Mouse (Mus musculus): Measurements from ENCODE around the gene 1600012H06Rik. TPM values are rescaled to one million over a fixed set of nuclear protein-coding genes. Genes with fewer than 3 reads are reported as not detected.
"Not testable (repeated sequence)": the region's sequence is repeated elsewhere in the genome, so short reads cannot be mapped to it uniquely, and the experiment has no call there.

Gene 1600012H06Rik
- total RNA-seq, 2 experiments from 2014 or later = 12.2 to 14.9 TPM

DNA sequence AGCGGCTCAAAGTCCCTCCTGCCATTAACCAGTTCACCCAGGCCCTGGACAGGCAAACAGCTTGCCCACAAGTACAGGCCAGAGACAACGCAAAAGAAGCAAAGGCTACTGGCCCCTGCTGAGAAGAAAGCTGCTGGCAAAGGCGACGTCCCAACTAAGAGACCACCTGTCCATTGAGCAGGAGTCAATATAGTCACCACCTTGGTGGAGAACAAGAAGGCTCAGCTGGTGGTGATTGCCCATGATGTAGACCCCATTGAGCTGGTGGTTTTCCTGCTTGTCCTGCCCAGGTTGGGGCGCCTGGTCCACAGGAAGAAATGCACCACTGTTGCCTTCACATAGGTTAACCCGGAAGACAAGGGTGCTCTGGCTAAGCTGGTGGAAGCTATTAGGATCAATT, 803 bp upstream of the 1600012H06Rik start:
- DNase-seq (ENCODE audit: low spot score in 2 of 2) = not testable (repeated sequence)

DNA sequence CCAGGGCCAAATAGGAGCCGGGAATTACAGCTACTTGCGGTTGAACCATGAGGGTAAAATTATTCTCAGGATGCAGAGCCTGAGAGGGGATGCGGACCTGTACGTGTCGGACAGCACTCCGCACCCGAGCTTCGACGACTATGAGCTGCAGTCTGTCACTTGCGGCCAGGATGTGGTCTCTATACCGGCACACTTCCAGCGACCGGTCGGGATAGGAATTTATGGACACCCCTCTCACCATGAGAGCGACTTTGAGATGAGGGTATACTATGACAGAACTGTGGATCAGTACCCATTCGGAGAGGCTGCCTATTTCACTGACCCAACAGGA, 710 bp downstream of the 1600012H06Rik start:
- no peak for DNase-seq (ENCODE audit: low spot score in 2 of 2)

DNA sequence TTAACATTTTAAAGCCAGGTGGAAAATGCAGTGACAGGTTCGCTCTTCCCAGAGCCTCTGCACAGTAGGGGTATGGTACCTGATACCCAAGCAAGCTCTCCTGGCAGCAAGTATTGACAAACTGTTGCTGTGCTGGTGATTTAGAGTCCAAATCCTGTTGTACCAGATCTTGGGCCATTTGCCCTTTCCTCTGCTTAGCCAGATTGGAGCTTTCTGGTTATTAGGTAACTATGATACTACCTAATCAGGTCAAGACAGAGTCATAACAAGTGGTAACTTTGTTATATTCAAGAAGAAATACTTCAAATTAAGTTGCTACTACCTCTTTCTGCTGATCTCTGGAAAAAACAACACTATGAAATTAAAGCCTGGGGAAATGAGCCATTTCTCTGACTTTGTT, 1.6 kb downstream of the 1600012H06Rik start:
- DNase-seq (ENCODE audit: low spot score in 2 of 2) = no peak

DNA sequence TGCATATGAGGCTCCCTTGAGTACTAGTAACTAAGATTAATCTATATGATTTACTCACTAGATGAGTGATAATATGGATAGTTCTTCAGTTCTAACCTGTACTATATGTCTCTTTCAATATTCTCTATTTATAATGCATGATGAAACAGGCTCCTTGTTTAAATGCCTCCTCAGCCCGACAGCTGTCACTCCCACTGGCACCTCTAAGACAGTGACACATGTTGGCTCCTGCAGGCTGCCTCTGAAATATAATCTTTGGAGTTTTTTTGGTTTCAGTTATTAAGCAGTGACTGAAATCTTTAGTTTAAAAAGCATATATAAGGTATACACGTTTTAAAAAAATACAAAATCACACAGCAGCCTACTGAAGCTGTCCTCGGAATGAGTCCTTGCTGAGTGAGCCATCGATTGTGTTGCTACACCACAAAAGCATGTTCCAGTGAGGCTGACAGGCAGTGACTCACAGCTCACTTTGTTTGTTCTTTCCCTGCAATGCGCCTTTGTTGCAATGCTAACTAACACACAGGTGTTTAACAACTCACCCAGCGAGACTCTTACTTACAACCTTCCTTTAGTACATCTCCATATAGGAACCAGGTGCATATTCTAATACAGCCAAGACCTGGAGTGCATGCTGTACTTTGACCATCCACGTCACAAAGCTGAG, 6.3 kb downstream of the 1600012H06Rik start:
- no peak for DNase-seq (ENCODE audit: low spot score in 2 of 2)

DNA sequence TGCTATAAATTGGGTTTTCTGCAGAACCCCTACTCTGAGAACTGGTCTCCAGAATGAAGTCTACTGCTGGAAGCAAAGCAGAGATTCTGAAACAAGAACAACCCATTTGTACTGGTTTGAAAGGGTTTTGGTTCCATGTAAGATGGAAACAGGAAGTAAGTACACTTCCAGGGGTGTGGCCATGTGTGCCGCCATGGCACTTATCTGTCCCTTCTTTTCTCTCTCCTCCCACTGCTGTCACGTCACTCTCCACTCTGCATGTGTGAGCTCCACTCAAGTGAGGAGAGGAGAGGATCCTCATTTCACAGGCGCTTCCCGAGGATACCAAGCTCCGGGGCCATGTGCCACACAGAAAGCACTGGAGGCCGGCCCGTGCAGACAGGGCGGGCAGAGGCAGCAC, 10.5 kb downstream of the 1600012H06Rik start:
- DNase-seq (ENCODE audit: low spot score in 2 of 2) = no peak

DNA sequence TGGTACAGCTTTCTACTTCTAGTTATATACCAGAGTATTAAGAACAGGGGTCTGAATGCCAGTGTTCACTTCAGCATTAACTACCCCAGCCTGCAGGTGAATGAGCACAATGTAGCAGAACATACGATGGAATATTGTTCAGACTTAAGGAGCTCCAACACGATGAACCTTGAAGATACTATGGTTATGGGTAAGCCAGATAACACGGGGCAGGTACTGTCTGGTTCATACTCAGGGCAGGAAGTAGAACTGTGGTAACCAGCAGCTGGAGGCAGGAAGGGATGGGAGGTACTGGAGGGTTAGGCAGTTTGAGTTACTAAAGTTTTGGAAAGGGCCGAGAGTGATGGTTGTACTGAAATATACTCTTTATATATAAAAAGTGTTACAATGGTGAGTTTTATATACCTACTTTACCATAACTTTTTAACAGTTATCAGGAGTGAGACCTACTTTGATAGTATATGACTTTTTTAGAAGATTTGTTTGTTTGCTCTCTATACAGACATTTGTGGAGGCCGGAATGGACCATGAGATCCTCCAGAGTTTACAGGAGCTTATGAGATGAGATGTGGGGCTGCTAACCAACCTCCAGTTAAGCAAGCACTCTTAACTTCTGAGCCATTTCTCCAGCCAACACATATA, 15.8 kb downstream of the 1600012H06Rik start:
- DNase-seq (ENCODE audit: low spot score in 2 of 2) = no peak

DNA sequence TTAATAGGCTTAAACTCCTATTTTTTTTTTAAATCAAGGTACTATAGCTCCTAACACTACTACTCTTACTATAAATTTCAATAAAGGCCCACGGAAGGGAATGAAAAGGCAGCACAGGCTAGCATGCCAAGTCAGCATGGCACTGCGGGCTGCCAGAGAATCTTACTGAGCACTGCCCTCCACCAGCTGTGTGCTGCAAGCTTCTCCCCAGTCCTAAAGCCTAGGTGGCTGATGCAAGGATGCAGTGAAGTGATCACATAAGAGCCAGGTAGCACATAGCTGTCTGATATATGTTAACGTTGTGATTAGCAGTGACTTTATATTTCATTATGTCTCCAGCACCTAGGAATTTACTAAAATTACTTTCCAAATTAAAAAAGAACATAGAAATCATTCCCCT, 17.0 kb downstream of the 1600012H06Rik start:
- no peak for DNase-seq (ENCODE audit: low spot score in 2 of 2)

DNA sequence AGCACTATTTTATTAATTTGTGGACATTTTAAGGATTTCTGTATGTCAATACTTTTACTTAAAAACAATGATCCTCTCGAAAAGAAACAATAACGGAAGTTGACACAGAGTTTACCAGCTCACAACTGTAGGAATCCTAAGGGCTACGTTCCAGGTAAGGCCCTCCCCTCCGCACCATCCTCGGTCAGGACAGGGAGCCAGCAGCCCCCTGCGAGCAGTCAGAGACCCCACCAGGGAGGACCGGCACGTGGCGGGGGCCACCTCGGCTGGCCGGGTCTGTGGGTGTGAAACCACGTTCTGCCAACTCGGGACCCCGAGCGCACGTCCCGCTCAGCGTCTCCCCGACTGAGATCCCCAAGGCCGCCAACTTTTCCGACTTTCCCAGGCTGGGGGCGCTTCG, 17.5 kb downstream of the 1600012H06Rik start:
- DNase-seq (ENCODE audit: low spot score in 2 of 2) = no peak

DNA sequence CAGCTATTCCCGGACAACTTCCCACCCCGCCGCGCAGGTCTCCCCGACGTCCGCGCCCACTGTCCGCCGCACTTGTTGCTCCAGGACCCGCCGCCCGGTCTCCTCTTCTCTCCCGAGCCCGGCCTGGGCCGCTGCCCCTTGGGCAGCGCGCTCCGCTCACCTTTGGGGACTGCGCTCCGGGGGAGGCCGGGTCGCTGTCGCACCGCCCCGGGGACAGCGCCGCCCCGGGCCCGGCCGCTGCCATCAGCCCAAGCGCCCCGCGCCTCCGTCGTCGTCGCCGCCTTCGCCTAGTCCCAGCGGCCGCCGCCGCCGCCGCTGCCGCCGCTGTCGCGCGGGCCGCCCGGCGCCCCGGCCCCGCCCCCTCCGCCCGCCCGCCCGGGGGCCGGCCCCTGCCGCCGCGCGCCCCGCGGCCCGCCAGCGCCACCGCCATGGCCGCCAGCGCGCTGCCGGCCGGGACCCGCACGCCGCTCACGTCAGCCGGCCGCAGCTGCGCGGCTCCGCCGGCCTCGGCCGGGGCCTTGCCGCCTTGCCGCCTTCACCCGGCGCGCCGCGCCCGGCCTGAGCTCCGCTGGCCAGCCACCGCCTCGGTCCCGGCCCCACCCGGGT, 18.1 kb downstream of the 1600012H06Rik start, which contains the start of gene Phf10:
Gene Phf10 (minus strand): TSS at position 323 of the 606 bp plus-strand sequence.
- DNase-seq (ENCODE audit: low spot score in 2 of 2) = peak in 1 of 2 experiments; percentile 27

DNA sequence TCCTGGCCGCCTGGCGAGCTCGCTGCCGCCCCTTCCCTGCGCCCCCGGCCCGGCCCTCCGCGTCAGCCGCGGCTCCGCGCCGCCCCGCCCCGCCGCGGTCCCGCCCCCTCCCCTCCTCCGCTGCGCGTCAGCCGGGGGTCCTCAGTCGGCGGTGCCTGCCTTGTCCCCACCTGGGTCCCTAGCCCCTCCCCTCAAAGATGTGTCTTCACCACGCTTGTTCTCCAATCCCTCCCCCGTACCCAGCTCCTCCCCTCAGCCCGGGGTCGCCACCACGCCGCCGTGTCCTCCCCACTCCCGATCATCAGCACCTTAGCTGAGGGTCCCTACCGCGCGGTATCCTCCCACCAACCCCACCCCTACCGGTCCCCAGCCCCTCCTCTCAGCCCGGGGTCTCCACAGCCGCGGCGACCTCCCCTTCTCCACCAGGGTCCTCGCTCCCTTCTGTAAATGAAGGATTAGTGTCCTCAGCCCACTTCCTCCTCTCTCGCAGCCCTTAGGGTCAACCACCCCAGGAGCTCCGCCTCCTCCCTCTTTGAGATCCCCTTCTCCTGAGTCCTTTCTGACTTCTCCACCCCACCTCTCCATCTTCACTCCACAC, 18.7 kb downstream of the 1600012H06Rik start:
- not testable (repeated sequence) for DNase-seq (ENCODE audit: low spot score in 2 of 2)

DNA sequence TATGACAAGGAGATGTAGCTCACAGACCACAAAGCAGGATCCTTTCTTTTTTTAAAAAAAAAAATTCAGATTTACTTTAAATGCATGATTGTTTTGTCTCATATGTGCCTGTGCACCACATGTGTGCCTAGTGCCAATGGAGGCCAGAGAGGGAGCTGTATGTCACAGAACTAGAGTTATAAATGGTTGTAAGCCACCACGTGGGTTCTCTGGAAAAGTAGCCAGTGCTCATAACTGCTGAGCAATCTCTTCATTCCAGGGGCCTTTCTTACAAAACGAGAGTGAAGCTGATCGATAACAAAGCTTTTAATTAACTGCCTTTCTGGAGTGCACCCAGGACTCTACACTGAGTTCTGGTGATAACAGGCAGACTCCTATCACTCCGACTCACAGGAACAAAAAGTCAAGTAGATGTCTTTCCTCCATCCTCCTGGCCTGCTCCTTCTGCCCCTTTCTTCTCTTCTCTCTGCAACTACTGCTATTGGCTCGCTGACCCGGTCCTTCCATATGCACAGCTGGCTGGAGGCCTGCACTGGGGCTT, 25.5 kb downstream of the 1600012H06Rik start:
- not testable (repeated sequence) for DNase-seq (ENCODE audit: low spot score in 2 of 2)

DNA sequence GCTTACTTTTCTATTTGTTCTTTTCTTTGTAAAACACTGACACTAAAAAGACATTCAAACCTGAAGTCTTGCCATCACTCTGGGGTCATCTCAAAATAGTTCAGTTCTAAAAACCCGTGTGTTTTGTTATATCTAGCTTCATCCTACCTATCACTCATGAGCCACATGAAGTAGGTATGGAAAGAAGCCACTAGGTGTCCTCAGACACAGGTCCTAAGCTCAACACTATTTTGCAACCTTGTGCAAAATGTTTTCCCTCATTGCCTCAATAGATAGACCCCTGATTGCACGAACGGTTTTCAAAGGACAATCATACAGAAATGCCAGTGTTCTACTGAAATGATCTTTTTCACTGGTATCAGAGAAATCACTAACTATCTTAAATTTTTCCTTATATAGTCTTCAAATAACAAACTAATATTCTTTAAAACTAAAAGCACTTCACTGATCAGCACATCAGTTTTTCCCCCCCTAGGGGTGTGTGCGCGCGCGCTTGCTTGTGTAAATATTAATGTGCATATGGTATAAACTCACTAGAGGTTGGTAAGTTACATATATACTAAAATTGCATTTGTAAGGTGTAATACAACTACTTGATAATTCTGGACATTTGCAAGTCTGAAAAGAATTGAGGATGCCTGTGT, 34.9 kb downstream of the 1600012H06Rik start:
- not testable (repeated sequence) for DNase-seq (ENCODE audit: low spot score in 2 of 2)

DNA sequence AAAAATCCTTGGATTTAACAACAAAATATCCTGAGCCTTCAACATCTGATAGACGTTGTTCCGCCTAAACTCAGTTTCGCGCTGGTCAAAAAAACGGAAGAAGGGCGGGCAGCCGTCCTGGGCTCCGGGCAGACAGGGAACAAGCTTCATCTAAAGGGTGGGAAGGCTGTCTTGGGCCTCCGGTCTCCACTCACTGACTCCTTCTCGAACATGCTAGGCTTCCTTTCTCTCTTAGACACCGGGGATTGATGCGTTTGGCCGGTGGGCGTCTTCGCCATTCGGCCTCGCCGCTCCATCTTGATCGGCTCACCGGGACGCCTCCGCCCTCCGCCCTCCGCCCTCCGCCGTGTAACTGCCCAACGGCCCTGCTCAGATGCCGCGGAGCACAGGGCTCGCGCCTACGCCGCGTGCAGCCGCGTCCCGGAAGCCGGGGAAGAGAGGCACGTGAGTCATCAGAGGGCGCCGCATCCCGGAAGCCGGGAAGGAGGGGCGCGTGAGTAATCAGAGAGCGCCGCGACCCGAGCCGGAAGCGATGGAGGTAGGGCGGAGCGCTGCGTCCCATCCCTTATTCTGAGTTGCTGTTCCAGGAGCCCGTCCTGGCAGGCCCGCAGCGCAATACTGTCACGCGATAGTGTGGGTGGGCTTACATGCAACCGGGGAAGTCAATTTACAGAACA, 35.5 kb downstream of the 1600012H06Rik start, which contains the start of the genes 9030025P20Rik and Gm3417:
Gene 9030025P20Rik (plus strand): TSS at position 107 of the 677 bp plus-strand sequence.
Gene Gm3417 (minus strand): TSS at position 429 of the 677 bp plus-strand sequence.
- DNase-seq (ENCODE audit: low spot score in 2 of 2) = not testable (repeated sequence)

DNA sequence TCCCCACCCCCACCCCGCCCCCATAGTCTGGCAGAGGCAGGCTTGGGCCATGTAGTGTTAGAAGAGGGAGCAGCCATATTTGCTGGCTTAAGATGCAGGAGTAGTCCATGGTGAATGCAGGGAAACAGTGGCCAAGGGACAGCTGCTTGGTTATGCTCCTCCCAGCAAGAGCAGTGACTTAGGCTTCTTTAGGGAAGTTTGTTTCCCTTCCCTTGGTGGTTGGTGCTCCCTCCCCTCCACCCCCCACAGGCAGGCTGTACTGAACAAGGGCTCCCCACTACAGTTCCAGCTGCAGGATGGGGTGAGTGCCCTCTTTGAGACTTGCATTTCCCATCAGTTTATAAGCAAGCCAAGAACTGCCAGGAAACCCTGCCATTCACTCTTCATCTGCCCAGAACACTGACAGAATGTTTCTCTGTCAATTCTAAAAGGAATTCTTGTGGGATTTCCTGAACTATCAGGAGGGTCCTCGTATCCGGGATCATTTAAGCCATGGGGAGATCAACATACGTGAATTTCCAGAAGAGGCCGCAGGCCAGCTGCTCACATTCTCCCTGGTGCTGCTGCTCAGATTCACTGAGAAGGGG, 47.2 kb downstream of the 1600012H06Rik start:
- peak in 1 of 2 experiments; percentile 8 for DNase-seq (ENCODE audit: low spot score in 2 of 2)

DNA sequence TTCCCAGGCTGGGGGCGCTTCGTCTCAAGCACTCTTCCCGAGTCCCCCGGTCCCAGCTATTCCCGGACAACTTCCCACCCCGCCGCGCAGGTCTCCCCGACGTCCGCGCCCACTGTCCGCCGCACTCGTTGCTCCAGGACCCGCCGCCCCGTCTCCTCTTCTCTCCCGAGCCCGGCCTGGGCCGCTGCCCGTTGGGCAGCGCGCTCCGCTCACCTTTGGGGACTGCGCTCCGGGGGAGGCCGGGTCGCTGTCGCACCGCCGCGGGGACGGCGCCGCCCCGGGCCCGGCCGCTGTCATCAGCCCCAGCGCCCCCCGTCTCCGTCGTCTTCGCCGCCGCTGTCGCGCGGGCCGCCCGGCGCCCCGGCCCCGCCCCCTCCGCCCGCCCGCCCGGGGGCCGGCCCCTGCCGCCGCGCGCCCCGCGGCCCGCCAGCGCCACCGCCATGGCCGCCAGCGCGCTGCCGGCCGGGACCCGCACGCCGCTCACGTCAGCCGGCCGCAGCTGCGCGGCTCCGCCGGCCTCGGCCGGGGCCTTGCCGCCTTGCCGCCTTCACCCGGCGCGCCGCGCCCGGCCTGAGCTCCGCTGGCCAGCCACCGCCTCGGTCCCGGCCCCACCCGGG, 49.6 kb downstream of the 1600012H06Rik start:
- DNase-seq (ENCODE audit: low spot score in 2 of 2) = not testable (repeated sequence)

DNA sequence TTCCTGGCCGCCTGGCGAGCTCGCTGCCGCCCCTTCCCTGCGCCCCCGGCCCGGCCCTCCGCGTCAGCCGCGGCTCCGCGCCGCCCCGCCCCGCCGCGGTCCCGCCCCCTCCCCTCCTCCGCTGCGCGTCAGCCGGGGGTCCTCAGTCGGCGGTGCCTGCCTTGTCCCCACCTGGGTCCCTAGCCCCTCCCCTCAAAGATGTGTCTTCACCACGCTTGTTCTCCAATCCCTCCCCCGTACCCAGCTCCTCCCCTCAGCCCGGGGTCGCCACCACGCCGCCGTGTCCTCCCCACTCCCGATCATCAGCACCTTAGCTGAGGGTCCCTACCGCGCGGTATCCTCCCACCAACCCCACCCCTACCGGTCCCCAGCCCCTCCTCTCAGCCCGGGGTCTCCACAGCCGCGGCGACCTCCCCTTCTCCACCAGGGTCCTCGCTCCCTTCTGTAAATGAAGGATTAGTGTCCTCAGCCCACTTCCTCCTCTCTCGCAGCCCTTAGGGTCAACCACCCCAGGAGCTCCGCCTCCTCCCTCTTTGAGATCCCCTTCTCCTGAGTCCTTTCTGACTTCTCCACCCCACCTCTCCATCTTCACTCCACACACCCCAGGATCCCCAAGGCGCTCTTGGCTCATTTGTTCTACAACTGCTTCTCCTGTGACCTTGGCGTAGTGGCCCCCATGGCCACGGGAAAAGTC, 50.3 kb downstream of the 1600012H06Rik start:
- not testable (repeated sequence) for DNase-seq (ENCODE audit: low spot score in 2 of 2)

DNA sequence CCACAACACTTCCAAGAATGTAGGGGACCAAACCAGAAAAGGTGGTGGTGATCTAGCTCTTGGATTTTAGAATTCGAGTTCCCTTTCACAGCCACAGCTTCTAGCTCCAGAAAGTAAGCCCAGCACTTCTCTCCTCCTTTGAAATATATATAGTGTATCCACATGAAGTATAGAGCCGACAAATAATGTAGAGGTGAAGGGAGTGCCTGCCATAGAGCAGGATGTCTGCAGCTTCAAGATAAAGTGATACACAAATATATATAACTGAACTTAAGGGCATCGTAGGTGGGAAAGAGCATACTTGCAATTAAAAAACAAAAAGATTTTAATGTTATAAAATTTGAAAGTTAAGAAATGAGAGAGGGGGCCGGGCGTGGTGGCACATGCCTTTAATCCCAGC, 51.2 kb downstream of the 1600012H06Rik start:
- DNase-seq (ENCODE audit: low spot score in 2 of 2) = not testable (repeated sequence)

DNA sequence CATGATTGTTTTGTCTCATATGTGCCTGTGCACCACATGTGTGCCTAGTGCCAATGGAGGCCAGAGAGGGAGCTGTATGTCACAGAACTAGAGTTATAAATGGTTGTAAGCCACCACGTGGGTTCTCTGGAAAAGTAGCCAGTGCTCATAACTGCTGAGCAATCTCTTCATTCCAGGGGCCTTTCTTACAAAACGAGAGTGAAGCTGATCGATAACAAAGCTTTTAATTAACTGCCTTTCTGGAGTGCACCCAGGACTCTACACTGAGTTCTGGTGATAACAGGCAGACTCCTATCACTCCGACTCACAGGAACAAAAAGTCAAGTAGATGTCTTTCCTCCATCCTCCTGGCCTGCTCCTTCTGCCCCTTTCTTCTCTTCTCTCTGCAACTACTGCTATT, 57.1 kb downstream of the 1600012H06Rik start:
- not testable (repeated sequence) for DNase-seq (ENCODE audit: low spot score in 2 of 2)

DNA sequence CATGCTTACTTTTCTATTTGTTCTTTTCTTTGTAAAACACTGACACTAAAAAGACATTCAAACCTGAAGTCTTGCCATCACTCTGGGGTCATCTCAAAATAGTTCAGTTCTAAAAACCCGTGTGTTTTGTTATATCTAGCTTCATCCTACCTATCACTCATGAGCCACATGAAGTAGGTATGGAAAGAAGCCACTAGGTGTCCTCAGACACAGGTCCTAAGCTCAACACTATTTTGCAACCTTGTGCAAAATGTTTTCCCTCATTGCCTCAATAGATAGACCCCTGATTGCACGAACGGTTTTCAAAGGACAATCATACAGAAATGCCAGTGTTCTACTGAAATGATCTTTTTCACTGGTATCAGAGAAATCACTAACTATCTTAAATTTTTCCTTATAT, 66.1 kb downstream of the 1600012H06Rik start:
- not testable (repeated sequence) for DNase-seq (ENCODE audit: low spot score in 2 of 2)

All from left cerebral cortex, adult 18-20 months (tissue).